Mouse (Mus musculus) liver, postnatal 0 days (tissue): ENCODE data around the gene Oas3.

Source experiments
- CTCF ChIP-seq: sonication (generic); IDR thresholded peaks from 2 replicates; pipeline ENCODE4 v1.5.1; 2016; ENCODE audit warnings: antibody characterized with exemption, low read depth
- EP300 ChIP-seq: IDR thresholded peaks from 2 replicates; pipeline ENCODE4 v1.6.1; 2016; ENCODE audit warnings: antibody characterized with exemption, low read depth, mild to moderate bottlenecking

DNA sequence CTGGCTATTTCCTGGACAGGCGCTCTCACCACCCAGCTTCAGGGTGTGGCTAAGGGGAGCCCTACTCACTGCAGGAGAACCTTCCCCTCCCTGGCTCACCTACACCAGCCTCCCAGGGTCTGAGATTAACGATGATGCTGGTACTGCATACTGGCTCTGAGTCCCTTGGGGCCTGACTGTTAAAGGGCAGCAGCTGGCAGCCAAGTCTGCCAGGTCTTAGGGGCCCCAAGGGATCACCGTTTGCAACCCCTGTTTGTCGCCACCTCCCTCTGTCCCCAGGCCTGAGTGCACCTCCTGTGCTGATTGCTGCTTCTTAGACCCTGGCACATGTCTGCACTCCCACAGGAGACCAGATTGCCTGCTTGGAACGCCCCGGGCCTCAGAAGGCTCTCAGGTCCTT lies 73.0 kb downstream of the Oas3 start:
- TF ChIP-seq CTCF = no peak
- TF ChIP-seq EP300 = no peak
